Mouse (Mus musculus): ENCODE measurements around the gene Ppp1r16b. TPM values are rescaled to one million over a fixed set of nuclear protein-coding genes. Genes with fewer than 3 reads are reported as not detected.
"Not testable (repeated sequence)": the region's sequence is repeated elsewhere in the genome, so short reads cannot be mapped to it uniquely, and the experiment has no call there.

The Ppp1r16b gene
- polyA plus RNA-seq, 1 experiment from 2014 or later, result 14.1 TPM

DNA sequence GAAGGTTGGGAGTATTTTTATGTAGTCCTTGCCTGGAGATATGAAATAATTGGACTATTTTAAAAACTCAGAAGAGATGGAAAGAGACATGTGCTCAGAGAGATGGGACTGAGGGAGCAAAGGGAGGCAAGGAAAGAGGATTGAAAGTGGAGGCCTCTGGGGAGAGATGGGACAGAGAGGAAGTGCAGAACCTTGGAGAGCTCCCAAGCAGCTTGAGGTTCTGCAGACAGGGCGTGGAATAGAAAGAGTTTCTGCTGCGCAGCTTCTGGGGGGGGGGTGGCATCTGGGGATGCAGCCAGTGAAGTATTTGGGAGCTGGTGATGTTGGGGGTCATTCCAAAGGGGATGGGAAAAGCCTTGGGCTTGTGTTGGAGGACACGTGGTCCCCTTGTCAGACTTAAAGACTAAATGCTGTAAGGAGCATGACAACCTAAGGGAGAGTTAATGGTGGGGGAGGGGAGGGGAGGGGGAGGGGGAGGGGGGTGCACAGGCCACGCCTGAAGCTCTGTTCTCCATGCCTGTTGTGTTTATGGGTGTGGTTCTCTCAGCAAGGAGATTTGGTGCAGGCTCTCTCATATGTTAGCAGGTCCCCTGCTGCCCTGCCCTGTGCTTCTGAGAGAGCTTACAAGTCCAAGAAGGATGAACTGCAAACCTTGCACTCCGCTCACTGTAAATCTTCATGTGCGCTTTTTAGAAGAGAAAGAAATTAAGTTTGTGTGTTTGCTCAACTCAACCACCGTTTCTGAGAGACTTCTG lies 63.0 kb downstream of the Ppp1r16b start:
- Histone ChIP-seq H3K27ac (ENCODE audit: low read length) (no peak overlapping the region), H3K9me3 (ENCODE audit: low read length) (no peaks in the 10 kb centered on the region), H3K9ac (replicated peaks; ENCODE audit: low read length) (no peak overlapping the region), H3K4me3 (ENCODE audit: low read length) (no peak overlapping the region), H3K27me3 (ENCODE audit: insufficient read depth, low read length) (no peaks in the 10 kb centered on the region), H3K4me2 (replicated peaks; ENCODE audit: low read depth, low read length) (no peak overlapping the region), H3K4me1 (ENCODE audit: insufficient read depth, low read length) (0 out of 2 replicates have a peak, but pooled peaks cover 3% of the 10 kb centered on the region), H3K36me3 (ENCODE audit: insufficient read depth, low read length) (no peaks in the 10 kb centered on the region)
- 45% methylated on average over 7 of the region's 7 CpGs for WGBS
- ATAC-seq (ENCODE audit: low FRiP score, low TSS enrichment), result no peak

DNA sequence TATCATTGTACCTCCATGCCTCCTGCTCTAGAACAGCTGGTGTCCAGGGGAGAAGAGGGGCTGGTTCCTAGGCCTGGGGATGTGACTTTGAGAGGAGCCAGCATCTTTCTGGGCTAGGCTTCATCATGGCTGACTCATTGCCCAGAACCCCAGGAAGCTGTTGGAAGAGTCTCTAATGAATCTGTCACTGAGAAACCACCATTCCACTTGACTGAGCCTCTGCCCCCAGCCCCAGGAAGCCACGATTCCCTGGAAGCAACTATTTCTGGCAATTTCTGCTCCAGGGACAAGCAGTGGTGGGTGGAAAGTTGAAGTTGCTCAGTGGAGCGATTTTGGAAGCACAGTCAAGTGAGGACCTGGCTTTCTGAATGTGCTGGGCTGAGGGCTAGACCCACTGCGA lies 65.7 kb downstream of the Ppp1r16b start:
- no peak overlapping the region for H3K27ac ChIP-seq (ENCODE audit: low read length)
- no peak for ATAC-seq (ENCODE audit: low FRiP score, low TSS enrichment)
- H3K4me2 ChIP-seq (replicated peaks; ENCODE audit: low read depth, low read length), result no peak overlapping the region
- 51% methylated on average over 3 of the region's 3 CpGs for WGBS
- H3K36me3 ChIP-seq (ENCODE audit: insufficient read depth, low read length), result no peaks in the 10 kb centered on the region
- H3K27me3 ChIP-seq (ENCODE audit: insufficient read depth, low read length), result no peaks in the 10 kb centered on the region
- no peak overlapping the region for H3K9ac ChIP-seq (replicated peaks; ENCODE audit: low read length)
- no peak overlapping the region for H3K4me3 ChIP-seq (ENCODE audit: low read length)
- no peaks in the 10 kb centered on the region for H3K9me3 ChIP-seq (ENCODE audit: low read length)
- no peaks in the 10 kb centered on the region for H3K4me1 ChIP-seq (ENCODE audit: insufficient read depth, low read length)

DNA sequence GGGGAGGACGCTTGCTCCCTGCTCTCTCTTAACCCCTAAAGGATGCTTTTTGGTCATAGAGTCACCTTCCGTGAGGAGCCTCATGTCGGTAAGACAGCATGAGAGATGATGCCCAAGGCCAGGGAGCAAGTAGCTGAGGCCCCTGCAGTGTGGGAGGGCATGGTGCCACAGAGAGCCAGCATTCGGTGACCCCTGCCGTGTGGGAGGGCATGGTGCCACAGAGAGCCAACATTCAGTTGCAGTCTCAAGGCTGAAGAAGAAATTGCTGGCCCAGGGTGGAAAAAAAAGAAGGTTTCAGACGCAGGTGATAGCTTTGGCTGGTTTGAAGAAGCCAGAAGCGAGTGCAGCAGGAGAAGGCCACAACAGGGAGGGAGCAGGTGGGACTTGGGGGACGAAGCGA lies 67.3 kb downstream of the Ppp1r16b start:
- ATAC-seq (ENCODE audit: low FRiP score, low TSS enrichment), result no peak
- Histone ChIP-seq H3K9ac (replicated peaks; ENCODE audit: low read length) (no peak overlapping the region), H3K9me3 (ENCODE audit: low read length) (no peaks in the 10 kb centered on the region), H3K4me3 (ENCODE audit: low read length) (no peak overlapping the region), H3K27me3 (ENCODE audit: insufficient read depth, low read length) (no peaks in the 10 kb centered on the region), H3K36me3 (ENCODE audit: insufficient read depth, low read length) (no peaks in the 10 kb centered on the region), H3K27ac (ENCODE audit: low read length) (no peak overlapping the region), H3K4me2 (replicated peaks; ENCODE audit: low read depth, low read length) (no peak overlapping the region), H3K4me1 (ENCODE audit: insufficient read depth, low read length) (no peaks in the 10 kb centered on the region)
- 66% methylated on average over 9 of the region's 9 CpGs for WGBS

DNA sequence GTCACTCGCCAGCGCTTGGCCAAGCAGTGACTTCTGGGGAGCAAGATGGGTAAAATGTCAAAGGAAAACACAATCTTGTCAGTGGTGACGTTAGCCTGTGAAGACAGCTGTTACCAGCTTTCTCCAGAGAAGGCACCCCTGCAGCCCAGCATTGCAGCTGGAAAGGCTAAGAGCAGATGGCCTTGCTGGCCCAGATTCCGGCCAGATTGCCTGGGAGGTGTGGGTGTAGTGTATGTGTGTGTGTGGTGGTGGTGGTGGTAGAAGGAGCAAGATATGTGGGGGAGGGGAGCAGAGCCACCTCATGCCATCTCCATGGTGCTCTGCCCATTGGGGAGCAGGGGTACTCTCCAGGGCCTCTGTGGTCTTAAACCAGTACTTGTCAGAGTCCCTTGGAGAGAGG lies 67.9 kb downstream of the Ppp1r16b start:
- no peaks in the 10 kb centered on the region for H3K36me3 ChIP-seq (ENCODE audit: insufficient read depth, low read length)
- no peaks in the 10 kb centered on the region for H3K27me3 ChIP-seq (ENCODE audit: insufficient read depth, low read length)
- H3K9ac ChIP-seq (replicated peaks; ENCODE audit: low read length), result no peak overlapping the region
- ATAC-seq (ENCODE audit: low FRiP score, low TSS enrichment), result no peak
- H3K27ac ChIP-seq (ENCODE audit: low read length), result no peak overlapping the region
- 51% methylated on average over 4 of the region's 4 CpGs for WGBS
- no peak overlapping the region for H3K4me2 ChIP-seq (replicated peaks; ENCODE audit: low read depth, low read length)
- H3K4me1 ChIP-seq (ENCODE audit: insufficient read depth, low read length), result no peaks in the 10 kb centered on the region
- no peak overlapping the region for H3K4me3 ChIP-seq (ENCODE audit: low read length)
- no peaks in the 10 kb centered on the region for H3K9me3 ChIP-seq (ENCODE audit: low read length)

DNA sequence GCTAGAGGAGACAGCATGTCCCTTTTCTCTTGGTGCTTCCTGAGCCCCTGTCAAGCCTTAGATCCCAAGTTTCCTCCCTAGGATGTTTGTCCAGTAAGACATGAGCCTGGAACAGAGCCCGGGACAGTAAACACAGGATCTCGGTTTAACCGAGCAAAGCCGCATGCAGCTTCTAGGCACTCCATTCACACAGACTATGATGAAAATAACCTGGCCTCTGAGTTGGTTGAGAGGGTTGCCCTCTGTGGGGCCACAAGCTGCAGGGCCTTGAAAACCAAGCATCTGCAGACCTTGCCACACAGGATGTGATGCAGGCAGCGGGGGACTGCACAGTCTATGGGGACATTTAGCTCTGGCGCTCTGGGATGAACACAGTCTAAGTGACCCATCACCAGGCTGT lies 68.7 kb downstream of the Ppp1r16b start:
- ATAC-seq (ENCODE audit: low FRiP score, low TSS enrichment), result no peak
- Histone ChIP-seq H3K4me3 (ENCODE audit: low read length) (no peak overlapping the region), H3K36me3 (ENCODE audit: insufficient read depth, low read length) (no peaks in the 10 kb centered on the region), H3K4me1 (ENCODE audit: insufficient read depth, low read length) (no peaks in the 10 kb centered on the region), H3K9me3 (ENCODE audit: low read length) (no peaks in the 10 kb centered on the region), H3K27ac (ENCODE audit: low read length) (peak overlapping the region; percentile 34; the same call in 1 of the 2 replicates), H3K27me3 (ENCODE audit: insufficient read depth, low read length) (no peaks in the 10 kb centered on the region), H3K9ac (replicated peaks; ENCODE audit: low read length) (no peak overlapping the region), H3K4me2 (replicated peaks; ENCODE audit: low read depth, low read length) (no peak overlapping the region)
- 79% methylated on average over 6 of the region's 6 CpGs for WGBS

DNA sequence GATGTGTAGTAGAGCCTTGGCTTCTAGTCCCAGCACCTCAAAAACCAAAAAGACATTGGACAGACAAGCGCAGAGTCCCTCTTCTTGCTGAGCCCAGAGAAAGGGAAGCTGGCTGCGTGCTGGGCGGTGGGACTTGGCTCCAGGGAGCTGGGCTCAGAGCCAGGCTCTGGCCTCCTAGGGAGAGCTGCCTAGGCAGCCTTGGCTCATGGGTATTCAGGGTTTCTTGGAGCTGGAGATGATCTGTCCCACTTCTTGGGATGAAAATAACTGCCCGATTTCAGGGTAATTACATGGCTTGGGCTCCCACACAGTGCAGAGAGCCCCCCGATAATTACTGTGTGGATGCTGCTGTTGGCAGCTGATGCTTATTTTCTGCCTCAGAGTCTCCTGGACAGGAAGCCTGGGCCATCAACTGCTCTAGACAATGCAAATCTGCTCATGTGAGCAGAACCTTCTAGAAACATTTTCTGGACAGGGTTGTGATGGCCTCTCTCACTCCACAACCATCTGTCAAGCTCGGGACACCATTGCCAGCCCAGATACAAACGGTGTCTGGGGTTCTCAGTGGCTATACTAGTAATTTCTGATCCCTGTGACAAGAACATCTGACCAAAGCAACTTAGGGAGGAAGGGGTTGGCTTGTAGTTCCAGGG lies 69.4 kb downstream of the Ppp1r16b start:
- Histone ChIP-seq H3K27me3 (ENCODE audit: insufficient read depth, low read length) (no peaks in the 10 kb centered on the region), H3K27ac (ENCODE audit: low read length) (peak overlapping the region; percentile 34; the same call in 1 of the 2 replicates), H3K4me1 (ENCODE audit: insufficient read depth, low read length) (no peaks in the 10 kb centered on the region), H3K9ac (replicated peaks; ENCODE audit: low read length) (no peak overlapping the region), H3K4me3 (ENCODE audit: low read length) (no peak overlapping the region), H3K9me3 (ENCODE audit: low read length) (no peaks in the 10 kb centered on the region), H3K4me2 (replicated peaks; ENCODE audit: low read depth, low read length) (no peak overlapping the region), H3K36me3 (ENCODE audit: insufficient read depth, low read length) (no peaks in the 10 kb centered on the region)
- 76% methylated on average over 7 of the region's 7 CpGs for WGBS
- no peak for ATAC-seq (ENCODE audit: low FRiP score, low TSS enrichment)

DNA sequence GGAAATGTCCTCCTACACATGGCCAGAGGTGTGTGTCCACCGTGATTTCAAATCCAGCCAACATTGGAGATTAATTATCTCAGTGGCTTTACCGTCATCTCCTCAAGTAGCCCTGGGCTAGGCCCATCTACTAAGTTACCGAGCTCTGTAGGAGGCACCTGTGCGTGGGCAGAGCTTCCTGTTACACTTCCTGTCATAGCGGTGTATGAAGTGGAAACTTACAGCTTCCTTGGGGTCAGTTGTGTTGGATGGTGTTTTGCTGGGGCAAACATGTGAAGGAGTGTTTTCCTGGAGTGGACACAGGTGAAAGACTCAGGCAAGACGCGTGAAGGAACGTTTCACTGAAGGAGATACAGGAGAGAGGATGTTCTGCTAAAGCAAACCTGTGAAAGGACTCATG lies 70.1 kb downstream of the Ppp1r16b start:
- no peaks in the 10 kb centered on the region for H3K36me3 ChIP-seq (ENCODE audit: insufficient read depth, low read length)
- H3K4me2 ChIP-seq (replicated peaks; ENCODE audit: low read depth, low read length), result no peak overlapping the region
- no peak overlapping the region for H3K4me3 ChIP-seq (ENCODE audit: low read length)
- no peaks in the 10 kb centered on the region for H3K27me3 ChIP-seq (ENCODE audit: insufficient read depth, low read length)
- no peak overlapping the region for H3K27ac ChIP-seq (ENCODE audit: low read length)
- 67% methylated on average over 8 of the region's 8 CpGs for WGBS
- H3K4me1 ChIP-seq (ENCODE audit: insufficient read depth, low read length), result no peaks in the 10 kb centered on the region
- no peaks in the 10 kb centered on the region for H3K9me3 ChIP-seq (ENCODE audit: low read length)
- H3K9ac ChIP-seq (replicated peaks; ENCODE audit: low read length), result no peak overlapping the region
- ATAC-seq (ENCODE audit: low FRiP score, low TSS enrichment), result no peak

DNA sequence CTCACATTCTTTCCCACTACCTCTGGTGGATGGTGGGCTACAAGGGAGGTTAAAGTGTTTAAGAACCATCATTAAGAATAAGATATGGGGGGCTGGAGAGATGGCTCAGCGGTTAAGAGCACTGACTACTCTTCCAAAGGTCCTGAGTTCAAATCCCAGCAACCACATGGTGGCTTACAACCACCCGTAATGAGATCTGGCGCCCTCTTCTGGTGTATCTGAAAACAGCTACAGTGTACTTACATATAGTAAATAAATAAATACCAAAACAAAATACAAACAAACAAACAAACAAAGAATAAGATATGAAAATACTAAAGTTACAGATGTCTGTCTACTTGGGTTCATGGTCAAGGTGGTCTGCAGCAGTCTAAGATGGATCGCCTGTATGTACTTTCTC lies 71.0 kb downstream of the Ppp1r16b start:
- H3K4me3 ChIP-seq (ENCODE audit: low read length); H3K36me3 ChIP-seq (ENCODE audit: insufficient read depth, low read length); H3K4me1 ChIP-seq (ENCODE audit: insufficient read depth, low read length); H3K4me2 ChIP-seq (replicated peaks; ENCODE audit: low read depth, low read length); ATAC-seq (ENCODE audit: low FRiP score, low TSS enrichment); H3K9me3 ChIP-seq (ENCODE audit: low read length); H3K27ac ChIP-seq (ENCODE audit: low read length); H3K27me3 ChIP-seq (ENCODE audit: insufficient read depth, low read length); H3K9ac ChIP-seq (replicated peaks; ENCODE audit: low read length): not testable (repeated sequence)
- 90% methylated on average over 4 of the region's 4 CpGs for WGBS

DNA sequence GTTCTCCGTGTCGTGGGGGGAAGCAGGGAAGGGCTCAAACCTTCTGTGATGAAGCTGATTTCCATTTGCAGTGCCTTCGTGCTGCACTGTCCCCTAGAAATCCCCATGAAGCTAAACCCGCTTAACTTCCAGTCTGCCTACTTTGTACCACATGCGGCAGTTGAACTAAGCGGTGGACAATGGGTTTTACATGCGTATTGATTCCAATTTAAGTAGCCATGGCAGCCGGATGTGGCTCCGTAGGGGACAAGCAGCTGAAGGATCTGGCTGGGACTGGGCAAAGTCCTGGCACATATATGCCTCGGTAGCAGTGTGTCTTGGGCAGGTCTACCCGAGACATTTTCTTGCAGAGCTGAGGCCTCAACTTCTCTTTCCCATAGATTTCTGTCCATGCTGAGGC lies 73.4 kb downstream of the Ppp1r16b start:
- Histone ChIP-seq H3K9me3 (ENCODE audit: low read length) (no peaks in the 10 kb centered on the region), H3K9ac (replicated peaks; ENCODE audit: low read length) (no peak overlapping the region)

DNA sequence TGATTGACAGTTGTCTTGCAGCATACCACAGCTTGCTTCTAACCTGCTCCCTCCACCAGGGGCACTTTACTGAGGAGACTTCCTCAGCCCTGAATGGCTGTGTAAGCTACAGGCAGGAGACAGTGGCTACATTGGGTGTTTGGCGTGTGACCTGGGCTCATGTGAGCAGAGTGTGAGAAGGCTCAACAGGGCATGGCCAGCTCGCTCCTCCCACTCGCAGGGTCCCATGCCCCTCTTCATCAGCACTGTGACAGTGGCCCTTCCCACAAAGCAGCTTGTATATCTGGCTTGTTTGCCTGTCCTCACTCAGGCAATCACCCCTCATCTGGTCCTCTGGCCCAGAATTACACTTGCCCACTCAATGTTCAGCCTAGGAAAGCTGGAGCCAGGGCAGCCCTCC lies 73.9 kb downstream of the Ppp1r16b start:
- no peak overlapping the region for H3K9ac ChIP-seq (replicated peaks; ENCODE audit: low read length)
- 55% methylated on average over 3 of the region's 3 CpGs for WGBS
- no peaks in the 10 kb centered on the region for H3K9me3 ChIP-seq (ENCODE audit: low read length)
- H3K27ac ChIP-seq (ENCODE audit: low read length), result no peak overlapping the region
- peaks cover 16% of the 10 kb centered on the region for H3K36me3 ChIP-seq (ENCODE audit: insufficient read depth, low read length)
- H3K4me3 ChIP-seq (ENCODE audit: low read length), result no peak overlapping the region
- H3K4me2 ChIP-seq (replicated peaks; ENCODE audit: low read depth, low read length), result no peak overlapping the region
- no peaks in the 10 kb centered on the region for H3K4me1 ChIP-seq (ENCODE audit: insufficient read depth, low read length)
- ATAC-seq (ENCODE audit: low FRiP score, low TSS enrichment), result peak; percentile 66
- H3K27me3 ChIP-seq (ENCODE audit: insufficient read depth, low read length), result no peaks in the 10 kb centered on the region

More for the DNA sequence above, 73.4 kb downstream of the Ppp1r16b start:
- H3K4me2 ChIP-seq (replicated peaks; ENCODE audit: low read depth, low read length), result no peak overlapping the region
- no peaks in the 10 kb centered on the region for H3K4me1 ChIP-seq (ENCODE audit: insufficient read depth, low read length)
- WGBS, result 91% methylated on average over 11 of the region's 11 CpGs
- ATAC-seq (ENCODE audit: low FRiP score, low TSS enrichment), result no peak
- H3K27ac ChIP-seq (ENCODE audit: low read length), result no peak overlapping the region
- no peak overlapping the region for H3K4me3 ChIP-seq (ENCODE audit: low read length)
- H3K36me3 ChIP-seq (ENCODE audit: insufficient read depth, low read length), result peaks cover 16% of the 10 kb centered on the region
- H3K27me3 ChIP-seq (ENCODE audit: insufficient read depth, low read length), result no peaks in the 10 kb centered on the region

All from kidney, embryonic 16.5 days (tissue).